Mouse (Mus musculus) lung, embryonic 14.5 days (tissue): ENCODE data around the gene Zfp830. TPM values are rescaled to one million over a fixed set of nuclear protein-coding genes. Genes with fewer than 3 reads are reported as not detected.

Experiments
- ATAC-seq: fragments of 200-750 bp; cut with Nextera tagmentation; 2 replicates; pipeline ENCODE4 v1.8.0; 2017; ENCODE audit warnings: mild to moderate bottlenecking, moderate TSS enrichment, moderate library complexity; ENCODE audit not compliant: insufficient read depth
- DNase-seq: peaks from one replicate; pipeline ENCODE4 v3.0.0-alpha.2; 2015
- H3K27ac ChIP-seq: fragments of 300-500 bp; sonication (generic); 2 replicates; pipeline ENCODE4 v1.5.1; 2014; ENCODE audit warnings: low read depth, mild to moderate bottlenecking, moderate library complexity
- H3K27me3 ChIP-seq: fragments of 300-500 bp; sonication (generic); 2 replicates; pipeline ENCODE4 v1.6.1; 2014; ENCODE audit warnings: low read length, control low read depth; ENCODE audit not compliant: insufficient read depth
- H3K36me3 ChIP-seq: fragments of 300-500 bp; sonication (generic); 2 replicates; pipeline ENCODE4 v1.6.1; 2014; ENCODE audit warnings: control low read depth; ENCODE audit not compliant: insufficient read depth
- H3K4me1 ChIP-seq: fragments of 300-500 bp; sonication (generic); 2 replicates; pipeline ENCODE4 v1.6.1; 2014; ENCODE audit warnings: antibody characterized with exemption, control low read depth; ENCODE audit not compliant: insufficient read depth
- H3K4me2 ChIP-seq: fragments of 300-500 bp; sonication (generic); 2 replicates; pipeline ENCODE4 v1.6.1; 2014; ENCODE audit warnings: mild to moderate bottlenecking
- H3K4me3 ChIP-seq: fragments of 300-500 bp; sonication (generic); 2 replicates; pipeline ENCODE4 v1.5.1; 2014; ENCODE audit warnings: low read depth, low read length
- H3K9ac ChIP-seq: fragments of 300-500 bp; sonication (generic); 2 replicates; pipeline ENCODE4 v1.6.1; 2014
- H3K9me3 ChIP-seq: fragments of 300-500 bp; sonication (generic); 2 replicates; pipeline ENCODE4 v1.6.1; 2016; ENCODE audit warnings: low read depth, low read length, control low read depth
- CTCF ChIP-seq: IDR thresholded peaks from 2 replicates; pipeline ENCODE4 v1.5.1; 2016; ENCODE audit warnings: antibody characterized with exemption, low read depth
- WGBS: fragments of 180-500 bp; shearing (Covaris S2); extraction: QIAGEN DNeasy Blood & Tissue Kit; methylation state at CpG from one replicate; pipeline ENCODE4 v1.1.7; 2014; 5-methylcytosine and 5-hydroxymethylcytosine counted together
- polyA plus RNA-seq: library from polyadenylated mRNA; unstranded; fragments of >200 nt; fragmentation: Nextera tagmentation; extraction: Ambion mirVana; gene quantifications from 2 replicates; pipeline ENCODE4 v1.2.1, GENCODE M21; 2014

Gene Zfp830
- polyA plus RNA-seq, 1 experiment from 2014 or later: 34.5 TPM

GRCm38 (mm10) chr11:82752349-82753115, 11.6 kb upstream of the Zfp830 start:
- H3K36me3 ChIP-seq: no peaks in the 10 kb centered on the region
- ATAC-seq (no peak), DNase-seq (no peak)
- no peak overlapping the region for H3K4me3 ChIP-seq
- H3K27ac ChIP-seq: no peak overlapping the region
- no peaks in the 10 kb centered on the region for H3K27me3 ChIP-seq
- H3K4me1 ChIP-seq: no peaks in the 10 kb centered on the region
- no peaks in the 10 kb centered on the region for H3K9me3 ChIP-seq
- no peak overlapping the region for H3K9ac ChIP-seq
- 54% methylated on average over 5 of the region's 6 CpGs for WGBS
- no peak overlapping the region for H3K4me2 ChIP-seq
- TF ChIP-seq CTCF: no peak

- DNase-seq (no peak), ATAC-seq (no peak)
- WGBS: 76% methylated on average over 1 of the region's 1 CpGs
- H3K4me3 ChIP-seq: no peak overlapping the region
- H3K36me3 ChIP-seq: no peaks in the 10 kb centered on the region
- TF ChIP-seq CTCF: no peak
- no peak overlapping the region for H3K4me2 ChIP-seq
- H3K4me1 ChIP-seq: no peaks in the 10 kb centered on the region
- H3K27me3 ChIP-seq: no peaks in the 10 kb centered on the region
- H3K9ac ChIP-seq: no peak overlapping the region
- H3K9me3 ChIP-seq: no peaks in the 10 kb centered on the region
- H3K27ac ChIP-seq: no peak overlapping the region
Observed at GRCm38 (mm10) chr11:82755919-82756318, 8.2 kb upstream of the Zfp830 start.

DNA sequence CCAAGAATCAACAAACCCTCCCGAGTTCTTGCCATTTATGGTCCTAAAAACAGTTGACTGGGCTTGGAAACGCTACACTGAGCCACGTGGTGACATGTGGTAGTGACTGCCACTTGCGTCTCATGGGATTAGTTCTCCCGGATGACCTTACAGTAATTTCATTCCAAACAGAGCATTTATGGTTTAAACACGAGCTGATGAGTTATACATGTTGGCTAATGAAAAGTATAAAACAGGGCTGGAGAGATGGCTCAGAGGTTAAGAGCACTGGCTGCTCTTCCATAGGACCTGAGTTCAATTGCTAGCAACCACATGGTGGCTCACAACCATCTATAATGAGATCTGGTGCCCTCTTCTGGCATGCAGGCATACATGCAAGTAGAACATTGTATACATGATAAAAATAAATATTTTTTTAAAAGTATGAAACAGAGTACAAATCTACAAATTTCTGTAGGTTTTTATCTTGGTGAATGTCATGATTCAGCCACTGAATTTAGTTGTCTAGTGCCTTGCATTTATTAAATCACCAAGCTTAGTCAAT, 1.8 kb upstream of the Zfp830 start:
- no peak overlapping the region for H3K9ac ChIP-seq
- no peak overlapping the region for H3K4me3 ChIP-seq
- 82% methylated on average over 6 of the region's 6 CpGs for WGBS
- H3K27ac ChIP-seq: no peak overlapping the region
- H3K9me3 ChIP-seq: peaks cover 3% of the 10 kb centered on the region; the same call in 1 of the 2 replicates
- no peak for DNase-seq
- no peaks in the 10 kb centered on the region for H3K27me3 ChIP-seq
- TF ChIP-seq CTCF: no peak
- H3K4me2 ChIP-seq: no peak overlapping the region
- peaks cover 9% of the 10 kb centered on the region for H3K4me1 ChIP-seq
- H3K36me3 ChIP-seq: 0 out of 2 replicates have a peak, but pooled peaks cover 6% of the 10 kb centered on the region
- ATAC-seq: no peak

GRCm38 (mm10) chr11:82763261-82763660, 884 bp upstream of the Zfp830 start:
- Histone ChIP-seq H3K27ac (peak overlapping the region; percentile 92; the same call in 1 of the 2 replicates), H3K9ac (peak overlapping the region; percentile 82)
- WGBS: 9% methylated on average over 4 of the region's 4 CpGs

DNA sequence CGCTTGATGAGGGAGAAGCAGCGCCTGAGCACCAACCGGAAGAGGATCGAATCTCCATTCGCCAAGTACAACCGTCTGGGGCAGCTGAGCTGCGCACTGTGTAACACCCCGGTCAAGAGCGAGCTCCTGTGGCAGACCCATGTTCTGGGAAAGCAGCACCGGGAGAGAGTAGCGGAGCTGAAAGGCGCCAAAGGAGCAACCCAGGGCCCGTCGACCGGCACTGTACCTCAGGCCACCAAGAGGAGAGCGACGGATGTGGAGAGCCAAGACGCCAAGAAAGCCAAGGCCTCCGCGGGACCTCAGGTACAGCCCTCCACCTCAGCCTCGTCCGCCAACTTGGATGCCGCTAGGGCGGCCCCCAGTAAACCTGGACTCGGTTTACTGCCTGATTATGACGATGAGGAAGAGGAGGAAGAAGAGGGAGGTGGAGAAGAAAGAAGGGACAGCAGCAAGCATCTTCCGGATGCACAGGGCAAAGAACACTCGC, 336 bp downstream of the Zfp830 start:
- H3K4me1 ChIP-seq: peaks cover 9% of the 10 kb centered on the region
- ATAC-seq (peak; percentile 78), DNase-seq (no peak)
- H3K9me3 ChIP-seq: peaks cover 3% of the 10 kb centered on the region; the same call in 1 of the 2 replicates
- peak overlapping the region; percentile 92 for H3K27ac ChIP-seq
- H3K4me2 ChIP-seq: peak overlapping the region; percentile 96
- no peak for TF ChIP-seq CTCF
- H3K9ac ChIP-seq: peak overlapping the region; percentile 82
- peak overlapping the region; percentile 92 for H3K4me3 ChIP-seq
- H3K36me3 ChIP-seq: peaks cover 18% of the 10 kb centered on the region
- WGBS: under 1% methylated on average over 28 of the region's 28 CpGs
- H3K27me3 ChIP-seq: no peaks in the 10 kb centered on the region

More at GRCm38 (mm10) chr11:82763261-82763660, 884 bp upstream of the Zfp830 start:
- ATAC-seq (no peak), DNase-seq (no peak)
- peak overlapping the region; percentile 96 for H3K4me2 ChIP-seq
- TF ChIP-seq CTCF: no peak
- no peaks in the 10 kb centered on the region for H3K27me3 ChIP-seq
- peaks cover 3% of the 10 kb centered on the region; the same call in 1 of the 2 replicates for H3K9me3 ChIP-seq
- H3K4me1 ChIP-seq: peaks cover 9% of the 10 kb centered on the region
- peak overlapping the region; percentile 92 for H3K4me3 ChIP-seq
- peaks cover 7% of the 10 kb centered on the region; the same call in 1 of the 2 replicates for H3K36me3 ChIP-seq

DNA sequence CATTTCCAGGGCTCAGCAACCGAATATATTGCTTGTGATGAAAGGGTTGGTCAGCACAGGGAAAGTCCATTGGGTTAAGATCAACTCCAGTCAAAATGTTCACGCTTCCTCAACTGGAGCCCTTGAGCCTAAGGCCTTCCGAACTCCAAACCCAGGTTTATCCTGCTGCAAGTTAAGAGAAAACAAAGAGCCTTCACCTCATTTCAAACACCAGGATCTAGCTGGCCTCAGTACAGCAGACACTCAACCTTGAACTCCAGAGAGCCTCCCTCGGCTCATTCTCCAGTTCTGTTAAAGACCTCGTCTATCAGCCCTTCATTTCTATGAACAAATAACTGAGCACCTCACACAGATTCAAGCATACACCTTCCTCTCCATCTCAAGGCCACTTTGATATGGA, 16.0 kb downstream of the Zfp830 start:
- no peak for ATAC-seq
- Histone ChIP-seq H3K4me1 (0 out of 2 replicates have a peak, but pooled peaks cover 2% of the 10 kb centered on the region), H3K4me2 (peak overlapping the region; percentile 66), H3K27me3 (no peaks in the 10 kb centered on the region), H3K9ac (peak overlapping the region; percentile 92), H3K36me3 (peaks cover 18% of the 10 kb centered on the region), H3K4me3 (peak overlapping the region; percentile 88), H3K9me3 (no peaks in the 10 kb centered on the region), H3K27ac (no peak overlapping the region)
- peak; percentile 6 for DNase-seq
- WGBS: 31% methylated on average over 5 of the region's 5 CpGs
- TF ChIP-seq CTCF: no peak
